Mouse (Mus musculus) right cerebral cortex, postnatal 36 days (tissue): ENCODE data around the gene Twnk.
"Not testable (repeated sequence)": the region's sequence is repeated elsewhere in the genome, so short reads cannot be mapped to it uniquely, and the experiment has no call there.

ENCODE experiments used
- DNase-seq, 2 experiments: peaks; one replicate each; pipeline ENCODE4 v3.0.0; 2022; ENCODE audit warnings: low spot score in 2 of 2, mixed read lengths in 1 of 2

The Twnk gene

DNA sequence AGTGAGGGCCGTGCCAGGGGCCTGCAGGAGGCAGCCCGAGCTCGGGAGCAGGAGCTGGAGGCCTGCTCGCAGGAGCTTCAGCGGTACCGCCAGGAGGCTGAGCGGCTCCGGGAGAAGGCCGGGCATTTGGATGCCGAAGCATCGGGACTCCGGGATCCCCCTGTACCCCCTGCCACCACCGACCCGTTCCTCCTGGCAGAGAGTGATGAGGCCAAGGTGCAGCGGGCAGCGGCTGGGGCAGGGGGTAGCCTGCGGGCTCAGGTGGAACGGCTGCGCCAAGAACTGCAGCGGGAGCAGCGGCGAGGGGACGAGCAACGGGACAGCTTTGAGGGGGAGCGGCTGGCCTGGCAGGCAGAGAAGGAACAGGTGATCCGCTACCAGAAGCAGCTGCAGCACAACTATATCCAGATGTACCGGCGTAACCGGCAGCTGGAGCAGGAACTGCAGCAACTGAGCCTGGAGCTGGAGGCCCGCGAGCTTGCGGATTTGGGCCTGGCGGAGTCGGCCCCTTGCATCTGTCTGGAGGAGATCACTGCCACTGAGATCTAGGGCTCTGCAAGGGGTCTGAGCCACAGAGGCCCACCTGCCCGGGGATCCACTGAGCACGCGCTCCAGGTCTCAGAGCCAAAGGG, 20.6 kb downstream of the Twnk start:
- no peak for DNase-seq

DNA sequence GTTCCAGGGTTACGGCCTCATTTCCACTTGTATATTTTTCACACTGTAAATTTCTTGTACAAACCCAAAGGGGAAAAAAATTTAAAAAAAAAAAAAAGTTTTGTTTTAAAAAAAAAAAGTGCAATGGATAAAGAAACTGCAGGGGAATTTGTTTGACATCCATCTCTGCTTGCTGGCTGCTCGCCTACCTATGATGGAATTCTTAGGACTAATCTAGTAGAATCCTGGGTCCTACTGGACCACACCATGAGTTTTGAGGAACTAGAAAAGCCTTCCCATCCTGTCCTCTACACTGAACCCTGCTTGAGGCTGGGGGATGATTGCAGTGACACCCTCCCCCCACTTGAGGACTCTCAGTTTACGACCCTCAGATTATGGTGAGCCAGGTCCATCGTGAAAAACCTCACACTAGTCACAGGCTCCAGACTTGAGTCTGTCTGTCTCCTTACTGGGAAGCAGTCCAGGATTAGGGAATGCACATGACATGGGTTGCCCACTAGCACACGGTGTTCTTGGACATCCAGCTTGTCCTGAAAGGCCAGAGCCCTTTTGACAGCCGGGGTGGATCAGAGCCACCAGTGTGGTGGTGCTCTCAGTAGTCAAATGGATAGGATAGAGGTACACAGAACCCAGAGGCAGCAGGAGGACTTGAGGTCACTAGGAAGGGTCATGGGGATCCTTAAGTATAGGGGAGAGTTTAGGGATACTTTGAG, 21.7 kb downstream of the Twnk start:
- no peak for DNase-seq

DNA sequence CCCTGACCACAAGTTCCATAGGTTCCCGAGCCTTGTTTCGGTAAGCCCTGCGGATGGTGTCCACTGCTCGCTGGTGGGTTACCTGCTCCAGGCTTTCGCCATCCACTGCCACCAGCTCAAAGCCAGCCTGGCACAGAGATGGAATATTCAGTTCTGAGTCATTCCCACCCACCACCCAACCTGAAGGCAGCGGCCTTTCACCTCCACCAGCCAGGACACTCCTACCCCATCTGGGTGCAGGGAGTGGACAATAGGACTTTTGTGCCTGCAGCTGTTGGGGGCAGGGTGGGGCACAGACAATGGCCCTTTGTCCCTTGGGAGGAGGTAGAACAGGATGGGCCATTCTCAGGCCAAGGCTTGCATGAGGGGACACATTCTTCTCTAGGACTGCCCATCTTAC, 22.4 kb downstream of the Twnk start:
- DNase-seq = no peak

DNA sequence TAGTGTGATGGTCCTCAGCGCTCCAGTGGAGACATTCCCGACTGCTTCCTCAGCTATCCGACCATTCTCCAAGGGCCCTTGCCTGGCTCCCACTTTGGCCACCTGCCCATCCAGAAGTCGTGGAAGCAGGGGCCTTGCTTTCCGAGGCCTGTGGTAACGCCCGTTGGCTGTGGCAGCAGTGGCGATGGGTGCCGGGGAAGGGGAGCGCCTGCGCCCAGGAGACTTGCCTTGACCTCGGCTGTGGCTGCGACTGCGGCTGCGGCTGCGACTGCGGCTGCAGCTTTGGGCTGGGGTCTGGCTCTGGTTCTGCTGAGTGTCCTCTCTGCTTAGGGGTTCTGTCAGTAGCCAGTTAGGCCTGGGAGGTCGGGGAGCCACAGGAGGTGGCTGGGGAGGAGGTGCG, 23.3 kb downstream of the Twnk start:
- DNase-seq = no peak

DNA sequence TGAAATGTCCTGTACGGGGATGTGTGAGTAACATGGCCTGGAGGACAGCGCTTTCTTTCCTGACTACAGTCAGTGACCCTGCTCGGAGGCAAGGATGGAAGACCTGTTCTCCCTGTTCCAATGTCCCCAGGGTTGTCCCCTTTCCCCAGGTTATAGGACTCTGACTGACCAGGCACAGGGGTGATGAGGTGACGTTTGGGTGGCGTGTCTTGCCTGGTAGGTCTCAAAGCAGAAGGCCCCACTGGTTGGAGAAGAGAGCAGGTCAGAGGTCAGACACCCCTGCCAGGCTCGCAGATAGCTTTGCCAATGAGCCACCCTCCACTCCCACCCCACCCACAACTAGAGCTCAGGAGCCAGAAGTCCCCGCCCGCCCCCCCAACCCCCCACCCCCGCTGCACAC, 24.1 kb downstream of the Twnk start:
- no peak for DNase-seq

DNA sequence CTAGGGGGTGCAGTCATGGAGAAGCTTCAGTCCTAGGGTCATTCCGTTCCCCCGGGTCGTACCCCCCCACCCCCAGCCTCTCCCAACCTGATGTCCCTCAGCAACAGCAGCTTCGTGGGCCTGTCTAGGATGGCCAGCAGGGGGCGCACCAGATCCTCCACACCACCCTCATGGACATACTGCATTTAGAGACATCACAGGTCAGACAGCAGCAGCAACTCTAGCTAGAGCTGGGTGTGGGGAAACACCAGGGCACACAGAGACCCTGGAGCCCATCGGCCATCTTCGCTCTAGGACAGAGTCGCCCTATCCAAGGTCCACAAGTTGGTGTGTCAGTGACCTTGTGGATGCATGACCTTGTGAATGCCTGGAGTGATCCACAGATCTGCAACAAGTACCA, 24.6 kb downstream of the Twnk start:
- DNase-seq = no peak

DNA sequence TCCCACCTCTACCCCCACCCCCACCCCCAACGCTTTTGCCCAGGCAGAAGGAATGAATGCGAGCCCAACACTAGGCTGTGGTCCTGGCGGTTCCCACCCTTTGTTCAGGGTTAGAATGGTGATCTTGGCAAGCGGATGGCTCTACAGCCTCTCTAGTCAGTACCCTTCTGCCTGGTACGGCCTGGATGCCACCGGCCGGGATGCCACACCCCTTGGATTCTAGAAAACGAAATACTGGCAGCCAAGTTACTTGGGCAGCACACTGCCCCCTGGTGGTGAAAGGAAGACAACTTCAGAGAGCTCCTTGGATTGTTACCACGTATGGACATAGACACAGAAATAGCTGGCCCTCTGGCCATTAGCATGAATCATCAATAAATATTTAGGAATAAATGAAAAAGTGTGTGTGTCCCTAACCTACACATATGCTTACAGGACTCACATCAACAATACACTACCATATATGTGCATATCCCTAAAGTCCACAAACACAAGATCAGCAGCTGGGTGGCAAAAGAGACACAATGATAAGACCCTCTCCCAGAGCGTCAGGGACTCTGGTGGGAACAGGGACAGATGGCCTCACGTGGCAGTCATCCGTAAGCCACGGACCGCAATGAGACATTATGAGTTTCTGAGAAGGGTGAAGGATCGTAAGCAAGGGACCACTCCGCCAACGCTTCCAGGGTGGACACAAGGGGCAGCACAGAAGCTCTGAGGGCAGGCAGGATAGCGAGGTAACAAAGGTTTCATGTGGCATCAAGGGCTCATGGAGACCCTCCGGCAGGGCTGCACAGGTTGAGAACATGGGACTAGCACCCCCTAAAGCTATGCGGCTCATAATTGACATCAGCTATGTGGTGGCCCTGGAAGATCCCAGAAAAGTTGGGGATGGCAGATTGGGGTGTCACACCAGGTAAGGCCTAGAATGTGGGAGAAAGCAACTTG, 25.6 kb downstream of the Twnk start:
- peak; percentile 63 to 74 for DNase-seq

DNA sequence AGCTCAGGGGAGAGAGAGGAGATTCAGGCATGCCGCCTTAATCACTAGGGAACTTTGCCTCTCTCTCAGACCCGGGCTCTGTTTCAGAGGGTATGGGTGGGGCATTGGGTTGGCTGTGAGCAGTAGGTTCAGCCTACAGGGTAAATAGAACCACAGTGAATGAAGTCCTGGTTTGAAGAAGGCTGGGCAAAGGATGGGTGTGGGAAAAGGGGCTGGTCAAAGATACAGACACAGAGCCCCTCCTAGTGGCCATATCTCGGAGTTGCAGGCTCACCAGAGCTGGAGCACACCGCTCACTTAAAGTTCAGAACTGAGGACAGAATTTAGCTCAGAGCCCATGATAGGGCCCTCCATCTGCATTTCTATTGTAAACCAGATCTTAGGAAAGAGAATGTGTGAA, 26.3 kb downstream of the Twnk start:
- DNase-seq = no peak

DNA sequence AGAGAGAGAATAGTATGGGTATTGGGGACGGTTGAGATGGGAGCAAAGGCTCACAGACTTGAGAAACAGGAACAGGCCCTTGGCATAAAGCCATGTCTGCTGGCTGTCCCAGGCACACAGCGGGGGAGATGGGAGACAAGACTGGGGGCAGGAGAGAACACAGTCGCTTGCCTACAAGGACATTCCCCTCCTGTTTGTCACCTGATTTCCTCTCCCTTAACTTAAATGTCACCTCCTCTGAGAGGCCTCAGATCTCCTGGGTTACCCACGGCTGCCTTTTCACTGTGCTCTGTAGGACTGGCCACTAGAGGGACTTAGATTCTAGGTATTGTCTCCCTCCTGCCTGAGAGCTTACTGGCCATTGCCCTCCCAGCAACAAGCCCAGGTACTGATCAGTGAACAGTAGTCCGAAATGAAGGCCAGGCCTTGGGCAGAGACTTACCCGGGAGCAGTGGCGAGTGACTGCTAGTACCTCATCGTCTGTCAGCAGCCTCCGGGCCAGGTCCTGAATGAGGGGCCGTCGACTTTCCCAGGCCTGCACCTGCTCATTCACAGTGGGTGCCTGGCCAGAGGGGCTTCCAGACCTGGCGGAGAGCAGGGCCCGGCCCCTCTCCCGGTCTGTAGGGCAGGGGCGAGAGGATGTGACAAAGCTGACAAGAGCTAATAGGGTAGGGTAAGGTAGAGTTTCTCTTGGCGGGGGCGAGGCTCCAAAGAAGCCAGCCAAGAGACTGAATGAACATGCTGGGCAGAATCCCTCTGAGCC, 27.3 kb downstream of the Twnk start:
- DNase-seq = no peak

DNA sequence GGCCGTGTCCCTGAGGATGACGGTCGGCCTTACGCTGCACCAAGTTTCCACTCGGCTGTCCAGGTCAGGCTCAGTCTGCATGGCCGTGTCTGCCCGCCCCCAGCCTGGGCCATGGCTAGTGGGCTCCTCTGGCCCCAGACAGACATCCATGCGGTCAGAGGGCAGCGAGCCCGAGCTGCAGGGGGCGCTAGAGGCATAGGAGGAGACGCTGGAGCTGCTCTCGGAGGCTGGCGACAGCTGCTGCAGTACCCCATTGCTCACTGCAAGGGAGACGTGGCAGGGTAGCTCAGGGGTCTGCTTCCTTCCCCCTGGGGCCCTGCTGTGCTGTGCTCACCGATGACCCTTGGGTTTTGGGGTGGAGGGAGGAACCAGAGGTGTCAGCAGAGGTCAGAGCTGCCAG, 31.4 kb downstream of the Twnk start:
- no peak for DNase-seq

DNA sequence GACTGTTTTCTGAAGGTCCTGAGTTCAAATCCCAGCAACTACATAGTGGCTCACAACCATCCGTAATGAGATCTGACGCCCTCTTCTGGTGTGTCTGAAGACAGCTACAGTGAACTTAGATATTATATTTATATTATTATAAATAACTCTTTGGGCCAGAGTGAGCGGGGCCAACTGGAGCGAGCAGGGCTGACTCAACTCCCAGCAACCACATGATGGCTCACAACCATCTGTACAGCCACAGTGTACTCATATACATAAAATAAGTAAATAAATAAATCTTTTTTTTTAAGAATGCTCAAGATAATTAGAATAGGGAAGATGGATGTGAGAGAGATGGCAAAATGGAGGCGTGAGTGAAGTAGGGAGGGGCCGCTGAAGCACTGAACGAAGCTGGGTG, 32.7 kb downstream of the Twnk start:
- DNase-seq = not testable (repeated sequence)

DNA sequence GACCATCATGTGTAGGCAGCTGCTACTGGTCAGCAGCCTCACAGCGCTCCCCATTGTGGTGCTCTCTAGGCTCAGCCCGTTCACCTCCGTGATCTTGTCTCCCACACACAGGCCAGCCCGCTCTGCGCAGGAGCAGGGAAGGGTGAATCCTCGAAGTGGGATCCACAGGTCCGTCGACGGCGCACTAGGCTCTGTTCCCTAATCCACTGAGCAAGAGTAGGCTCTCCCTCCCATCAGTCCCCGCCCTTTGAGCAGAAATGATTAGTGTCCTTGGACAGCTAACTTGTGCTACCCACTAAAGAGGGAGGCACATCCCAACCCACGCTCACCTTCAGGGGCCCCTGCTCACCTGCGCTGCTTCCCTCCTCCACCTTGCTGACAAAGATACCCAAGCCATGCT, 34.8 kb downstream of the Twnk start:
- DNase-seq = no peak

DNA sequence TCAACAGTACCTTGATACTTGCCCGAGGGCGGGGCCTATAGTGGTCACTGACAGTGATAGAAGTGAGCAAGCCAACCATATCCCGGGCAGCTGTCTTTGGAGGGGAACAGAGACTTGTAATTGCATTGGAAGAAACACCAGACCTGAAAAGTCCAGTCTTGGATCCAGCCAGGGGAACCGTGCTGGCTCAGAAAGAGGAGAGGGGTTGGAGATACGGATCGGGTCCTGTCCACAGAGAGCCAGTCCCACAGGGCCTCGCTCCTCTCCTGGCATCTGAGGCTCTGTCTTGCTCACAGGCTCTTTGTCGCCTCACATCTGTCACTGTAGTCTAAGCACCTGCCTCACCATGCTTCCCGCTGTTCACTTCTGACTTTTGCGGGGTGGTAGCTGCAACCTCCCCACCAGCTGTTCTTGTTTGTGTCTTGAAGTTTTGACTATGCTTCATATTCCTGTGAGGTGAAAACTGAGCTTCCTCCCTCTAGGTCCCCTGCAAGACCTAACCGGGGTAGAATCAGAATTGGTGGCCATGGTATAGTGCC, 39.0 kb downstream of the Twnk start:
- DNase-seq = no peak

DNA sequence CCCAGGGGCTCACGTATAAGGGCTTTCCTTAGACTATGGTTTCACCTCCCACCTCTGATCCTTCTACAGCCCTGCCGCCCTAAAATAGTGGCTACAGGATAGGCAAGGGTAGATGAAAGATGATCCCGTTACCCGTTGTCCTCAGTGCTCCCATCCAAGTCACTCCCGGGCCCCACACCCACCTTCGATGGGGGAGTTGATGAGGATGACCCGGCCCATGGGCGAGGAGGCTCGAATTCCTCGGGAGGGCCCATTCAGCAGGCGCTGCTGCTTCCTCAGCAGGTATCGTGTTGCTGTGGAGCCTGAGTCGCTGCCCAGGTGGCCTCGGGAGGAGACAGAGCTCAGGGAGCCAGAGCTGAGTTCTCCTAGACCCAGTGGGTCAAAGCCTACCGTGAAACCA, 39.8 kb downstream of the Twnk start:
- DNase-seq = no peak

DNA sequence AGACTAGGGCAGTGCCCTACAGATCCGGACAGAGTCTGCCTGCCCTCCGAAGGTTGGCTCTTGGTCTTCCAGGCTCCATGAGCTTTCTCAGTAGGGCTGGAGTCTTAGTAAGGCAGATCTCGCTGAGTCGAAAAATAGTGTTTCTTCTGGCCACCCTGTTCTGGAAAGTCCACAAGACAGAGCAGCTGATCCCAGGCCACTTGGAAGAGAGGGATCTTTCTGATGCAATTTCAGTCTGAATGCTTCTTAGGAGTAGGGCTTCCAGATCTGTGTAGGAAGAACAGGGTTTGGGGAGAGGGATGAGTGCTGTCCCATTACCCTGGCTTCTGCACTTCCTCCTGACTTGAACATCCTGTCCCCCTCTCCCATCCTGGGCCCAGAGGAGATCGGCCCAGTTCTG, 40.2 kb downstream of the Twnk start, which contains the start of gene Pdzd7:
Gene Pdzd7, minus strand, starts transcription at position 67 of the 400 bp plus-strand sequence.
- no peak for DNase-seq

DNA sequence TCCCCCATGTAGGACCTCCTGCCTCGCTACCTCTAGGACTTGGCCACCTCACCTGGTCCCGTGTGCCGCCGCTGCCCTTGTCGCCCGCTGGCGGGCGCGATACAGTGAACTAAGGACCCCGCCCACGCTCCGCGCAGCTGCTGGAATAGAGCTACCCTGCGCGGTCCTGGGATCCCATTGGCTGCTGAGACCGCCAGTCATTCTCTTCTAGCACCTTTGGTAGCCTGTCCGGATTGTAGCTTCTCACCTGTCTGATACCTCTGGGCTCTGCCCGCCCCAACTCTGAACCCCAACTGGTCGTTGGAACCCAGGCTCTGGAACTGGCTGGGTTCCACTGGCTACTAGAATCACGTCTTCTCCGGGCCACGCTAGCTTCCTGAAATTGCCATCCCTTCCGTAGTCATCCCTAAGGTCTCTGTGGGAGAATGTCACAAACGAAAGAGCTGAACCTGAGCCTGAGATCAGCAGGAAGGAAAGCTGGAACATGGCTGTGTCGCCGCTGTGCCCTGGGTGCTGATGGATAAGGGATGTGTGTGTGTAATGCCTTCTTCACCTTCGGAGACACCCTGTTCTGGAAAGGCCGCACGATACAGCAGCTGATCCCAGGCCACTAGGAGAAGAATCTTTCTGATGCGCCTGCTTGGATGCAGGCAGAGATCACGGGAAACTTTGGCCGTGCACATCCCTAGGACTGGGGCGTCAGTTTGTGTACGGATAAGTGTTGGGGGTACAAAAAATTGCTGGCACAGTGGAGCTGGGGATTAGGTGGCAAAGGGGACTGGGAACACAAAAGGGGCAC, 41.3 kb downstream of the Twnk start:
- DNase-seq = peak; percentile 89 to 90

DNA sequence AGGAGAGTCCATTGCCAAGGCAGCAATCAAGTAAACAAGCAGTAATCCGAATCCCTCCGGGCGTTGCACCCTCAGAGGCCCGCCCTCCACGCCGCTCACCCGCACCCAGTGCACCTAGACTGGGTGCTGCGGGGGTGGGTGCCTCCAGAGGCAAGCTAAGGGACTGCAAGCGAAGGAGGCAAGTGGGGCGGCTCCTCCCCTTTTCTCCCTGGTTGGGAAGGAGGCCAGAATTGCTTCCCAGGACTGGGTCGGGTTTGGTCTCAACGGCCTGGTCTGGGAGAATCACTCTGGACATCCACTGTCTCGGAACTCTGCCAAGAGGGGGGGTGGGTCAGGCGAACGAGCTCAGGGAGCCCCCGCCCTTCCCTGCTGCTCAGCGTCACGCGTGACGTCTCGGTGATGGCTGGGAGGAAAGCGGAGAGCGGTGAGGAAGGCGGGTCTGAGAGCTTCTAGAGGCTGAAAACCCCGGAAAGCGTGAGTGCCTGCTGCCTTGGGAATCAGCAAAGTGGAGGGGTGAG, 42.0 kb downstream of the Twnk start, which contains the start of gene Sfxn3:
Gene Sfxn3, plus strand, starts transcription at position 87 of the 518 bp plus-strand sequence.
- peak; percentile 90 to 91 for DNase-seq

DNA sequence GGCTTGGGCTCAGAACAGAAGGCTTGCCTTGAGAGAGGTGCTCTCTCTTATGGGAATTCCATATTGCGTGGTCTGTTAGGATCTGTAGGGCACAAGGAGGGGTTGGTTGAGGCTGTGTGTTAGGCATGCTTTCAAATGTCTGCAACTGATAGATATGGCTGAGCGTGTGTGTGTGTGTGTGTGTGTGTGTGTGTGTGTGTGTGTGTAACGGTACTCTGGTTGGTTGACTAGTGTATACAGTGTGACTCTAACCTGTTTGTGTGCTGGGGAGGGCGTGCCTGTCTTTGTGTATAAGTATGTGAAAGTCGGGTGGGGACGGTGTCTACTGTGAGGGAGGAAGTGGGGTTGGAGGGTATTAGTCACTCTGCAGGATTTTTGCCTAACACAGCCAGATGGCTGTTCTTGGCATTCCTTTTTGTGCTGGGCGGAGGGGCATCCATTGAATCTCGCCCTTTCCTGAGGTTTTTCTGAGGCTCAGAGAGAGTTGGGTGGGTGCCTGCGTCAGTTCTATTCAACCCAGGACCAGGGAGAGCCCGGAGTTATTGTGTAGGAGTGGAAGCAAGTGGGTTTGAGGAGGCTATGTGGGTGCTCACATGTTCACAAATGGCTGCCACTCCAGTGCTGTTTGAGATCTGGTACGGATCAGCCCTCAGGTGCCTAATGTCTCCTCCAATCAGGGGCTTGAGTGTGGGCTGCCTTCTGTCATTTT, 42.6 kb downstream of the Twnk start:
- DNase-seq = peak; percentile 85 to 91

DNA sequence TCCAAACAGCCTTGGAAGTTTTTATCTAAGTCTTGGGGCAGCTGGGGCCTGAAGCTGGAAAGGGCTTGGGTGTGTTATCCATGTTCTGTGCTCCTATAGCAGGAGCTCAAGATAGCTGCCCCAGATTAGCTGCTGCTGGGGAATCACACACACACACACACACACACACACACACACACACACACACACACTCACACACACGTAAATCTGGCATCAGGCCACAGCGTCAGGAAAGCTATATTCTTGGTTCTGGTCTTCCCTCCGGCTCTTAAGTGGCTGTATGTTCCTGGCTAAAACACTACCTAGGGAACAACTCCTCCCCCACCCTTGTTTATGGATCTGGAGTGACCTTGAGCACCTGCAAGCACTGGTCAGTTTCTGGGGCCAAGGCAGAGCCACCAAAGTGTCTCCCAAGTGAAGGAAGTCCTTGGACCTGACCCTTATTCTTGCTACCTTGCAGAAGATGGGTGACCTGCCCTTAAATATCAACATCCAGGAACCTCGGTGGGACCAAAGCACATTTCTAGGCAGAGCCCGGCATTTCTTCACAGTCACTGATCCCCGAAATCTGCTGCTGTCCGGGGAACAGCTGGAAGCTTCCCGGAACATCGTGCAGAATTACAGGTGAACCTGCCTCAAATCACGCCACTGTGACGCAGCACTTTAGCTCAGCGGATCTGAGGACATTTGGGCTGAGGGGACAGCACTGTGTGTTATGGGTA, 43.3 kb downstream of the Twnk start:
- DNase-seq = no peak
